Mouse (Mus musculus): ENCODE data around the gene Coq8a. TPM values are rescaled to one million over a fixed set of nuclear protein-coding genes. Genes with fewer than 3 reads are reported as not detected.

The Coq8a gene
- polyA plus RNA-seq, 1 experiment: not detected

- Histone ChIP-seq H3K27ac (ENCODE audit: insufficient read depth, low read depth, low read length) (no peak overlapping the region), H3K4me3 (ENCODE audit: insufficient read depth, low read depth, low read length) (no peak overlapping the region), H3K4me1 (ENCODE audit: control insufficient read depth, insufficient read depth, low read length) (no peaks in the 10 kb centered on the region)
- no peak for TF ChIP-seq CTCF (IDR thresholded peaks at IDR 0.05; ENCODE audit: insufficient read depth, low read depth, low read length)
- WGBS: 96% methylated on average over 20 of the region's 20 CpGs
Observed at GRCm38 (mm10) chr1:180161566-180162355, 37.6 kb downstream of the Coq8a start.

GRCm38 (mm10) chr1:180161160-180161559 lies 38.2 kb downstream of the Coq8a start:
- 79% methylated on average over 3 of the region's 3 CpGs for WGBS
- Histone ChIP-seq H3K4me3 (ENCODE audit: insufficient read depth, low read depth, low read length) (no peak overlapping the region), H3K4me1 (ENCODE audit: control insufficient read depth, insufficient read depth, low read length) (no peaks in the 10 kb centered on the region), H3K27ac (ENCODE audit: insufficient read depth, low read depth, low read length) (no peak overlapping the region)
- TF ChIP-seq CTCF (IDR thresholded peaks at IDR 0.05; ENCODE audit: insufficient read depth, low read depth, low read length): no peak

GRCm38 (mm10) chr1:180160545-180160944 lies 38.9 kb downstream of the Coq8a start:
- Histone ChIP-seq H3K4me1 (ENCODE audit: control insufficient read depth, insufficient read depth, low read length) (no peaks in the 10 kb centered on the region), H3K27ac (ENCODE audit: insufficient read depth, low read depth, low read length) (no peak overlapping the region), H3K4me3 (ENCODE audit: insufficient read depth, low read depth, low read length) (no peak overlapping the region)
- no peak for TF ChIP-seq CTCF (IDR thresholded peaks at IDR 0.05; ENCODE audit: insufficient read depth, low read depth, low read length)
- TF ChIP-seq POLR2A (IDR thresholded peaks at IDR 0.05; ENCODE audit: insufficient read depth, low read depth, low read length): no peak
- 88% methylated on average over 2 of the region's 2 CpGs for WGBS

- TF ChIP-seq CTCF (IDR thresholded peaks at IDR 0.05; ENCODE audit: insufficient read depth, low read depth, low read length) (no peak), POLR2A (IDR thresholded peaks at IDR 0.05; ENCODE audit: insufficient read depth, low read depth, low read length) (no peak)
- WGBS: 87% methylated on average over 2 of the region's 2 CpGs
- H3K4me1 ChIP-seq (ENCODE audit: control insufficient read depth, insufficient read depth, low read length): no peaks in the 10 kb centered on the region
- H3K4me3 ChIP-seq (ENCODE audit: insufficient read depth, low read depth, low read length): no peak overlapping the region
- no peak overlapping the region for H3K27ac ChIP-seq (ENCODE audit: insufficient read depth, low read depth, low read length)
Observed at GRCm38 (mm10) chr1:180158648-180159047, 40.8 kb downstream of the Coq8a start.

- no peak for TF ChIP-seq POLR2A (IDR thresholded peaks at IDR 0.05; ENCODE audit: insufficient read depth, low read depth, low read length)
- TF ChIP-seq CTCF (IDR thresholded peaks at IDR 0.05; ENCODE audit: insufficient read depth, low read depth, low read length): no peak
- 76% methylated on average over 8 of the region's 8 CpGs for WGBS
Observed at GRCm38 (mm10) chr1:180151191-180151590, 48.2 kb downstream of the Coq8a start.

GRCm38 (mm10) chr1:180148563-180148962 lies 50.8 kb downstream of the Coq8a start:
- TF ChIP-seq CTCF (IDR thresholded peaks at IDR 0.05; ENCODE audit: insufficient read depth, low read depth, low read length) (no peak), POLR2A (IDR thresholded peaks at IDR 0.05; ENCODE audit: insufficient read depth, low read depth, low read length) (no peak)
- Histone ChIP-seq H3K4me1 (ENCODE audit: control insufficient read depth, insufficient read depth, low read length) (no peaks in the 10 kb centered on the region), H3K27ac (ENCODE audit: insufficient read depth, low read depth, low read length) (no peak overlapping the region), H3K4me3 (ENCODE audit: insufficient read depth, low read depth, low read length) (no peak overlapping the region)
- WGBS: 92% methylated on average over 4 of the region's 4 CpGs

More at GRCm38 (mm10) chr1:180151191-180151590, 48.2 kb downstream of the Coq8a start:
- Histone ChIP-seq H3K4me1 (ENCODE audit: control insufficient read depth, insufficient read depth, low read length) (no peaks in the 10 kb centered on the region), H3K27ac (ENCODE audit: insufficient read depth, low read depth, low read length) (no peak overlapping the region), H3K4me3 (ENCODE audit: insufficient read depth, low read depth, low read length) (no peak overlapping the region)

GRCm38 (mm10) chr1:180148036-180148435 lies 51.4 kb downstream of the Coq8a start:
- no peak for TF ChIP-seq POLR2A (IDR thresholded peaks at IDR 0.05; ENCODE audit: insufficient read depth, low read depth, low read length)
- no peak for TF ChIP-seq CTCF (IDR thresholded peaks at IDR 0.05; ENCODE audit: insufficient read depth, low read depth, low read length)
- Histone ChIP-seq H3K27ac (ENCODE audit: insufficient read depth, low read depth, low read length) (no peak overlapping the region), H3K4me1 (ENCODE audit: control insufficient read depth, insufficient read depth, low read length) (no peaks in the 10 kb centered on the region), H3K4me3 (ENCODE audit: insufficient read depth, low read depth, low read length) (no peak overlapping the region)
- WGBS: 85% methylated on average over 4 of the region's 4 CpGs

- peaks cover 11% of the 10 kb centered on the region for H3K4me1 ChIP-seq (ENCODE audit: control insufficient read depth, insufficient read depth, low read length)
- H3K27ac ChIP-seq (ENCODE audit: insufficient read depth, low read depth, low read length): no peak overlapping the region
- no peak overlapping the region for H3K4me3 ChIP-seq (ENCODE audit: insufficient read depth, low read depth, low read length)
- WGBS: 67% methylated on average over 2 of the region's 2 CpGs
- TF ChIP-seq CTCF (IDR thresholded peaks at IDR 0.05; ENCODE audit: insufficient read depth, low read depth, low read length) (no peak), POLR2A (IDR thresholded peaks at IDR 0.05; ENCODE audit: insufficient read depth, low read depth, low read length) (no peak)
Observed at GRCm38 (mm10) chr1:180140970-180141369, 58.4 kb downstream of the Coq8a start.

GRCm38 (mm10) chr1:180139158-180139557 lies 60.2 kb downstream of the Coq8a start:
- 55% methylated on average over 4 of the region's 4 CpGs for WGBS
- Histone ChIP-seq H3K4me1 (ENCODE audit: control insufficient read depth, insufficient read depth, low read length) (peaks cover 11% of the 10 kb centered on the region), H3K27ac (ENCODE audit: insufficient read depth, low read depth, low read length) (no peak overlapping the region), H3K4me3 (ENCODE audit: insufficient read depth, low read depth, low read length) (no peak overlapping the region)
- TF ChIP-seq CTCF (IDR thresholded peaks at IDR 0.05; ENCODE audit: insufficient read depth, low read depth, low read length) (no peak), POLR2A (IDR thresholded peaks at IDR 0.05; ENCODE audit: insufficient read depth, low read depth, low read length) (no peak)
